Mouse (Mus musculus): ENCODE data around the gene Arvcf. TPM values are rescaled to one million over a fixed set of nuclear protein-coding genes. Genes with fewer than 3 reads are reported as not detected.

The Arvcf gene
- total and polyA plus RNA-seq, 2 experiments = 14.1 to 18.4 TPM

DNA sequence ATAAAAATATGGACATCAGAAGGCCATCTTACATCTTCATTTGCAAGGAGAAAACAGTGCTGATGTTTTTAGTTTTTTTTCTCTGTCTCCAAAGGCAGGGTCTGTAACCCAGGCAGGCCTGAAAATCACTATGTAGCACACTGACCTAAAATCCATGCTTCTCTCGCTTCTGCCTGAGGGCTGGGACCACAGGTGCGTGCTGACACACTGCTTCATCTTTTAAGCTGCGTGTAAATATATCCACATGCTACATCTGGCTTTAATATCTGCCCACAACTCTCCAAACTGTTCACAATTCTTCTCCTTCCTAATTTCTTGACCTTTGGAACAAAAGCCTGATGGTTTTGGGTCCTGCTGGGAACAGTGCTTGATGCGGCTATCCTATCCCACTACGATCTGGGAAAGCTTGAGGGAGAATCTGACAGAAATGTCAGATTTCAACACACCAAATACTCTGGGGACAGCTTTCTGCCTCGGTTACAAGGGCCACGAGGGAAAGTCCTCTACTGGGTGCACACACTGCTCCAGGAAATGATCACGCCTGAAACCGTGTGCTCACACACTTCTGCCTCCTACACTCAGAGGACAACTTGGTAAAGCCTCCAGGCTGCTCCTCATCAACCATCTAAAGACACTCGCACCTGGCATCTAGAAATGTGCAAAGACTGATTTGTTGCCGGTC, 76.5 kb downstream of the Arvcf start:
- Histone ChIP-seq H3K27ac (replicated peaks; ENCODE audit: insufficient read depth, low read depth, low read length) (peak overlapping the region; percentile 96), H3K9ac (ENCODE audit: low read depth, low read length) (peak overlapping the region; percentile 89), H3K4me1 (ENCODE audit: control insufficient read depth, insufficient read depth, low read length) (peaks cover 38% of the 10 kb centered on the region), H3K36me3 (ENCODE audit: control insufficient read depth, insufficient read depth, low read length) (peaks cover 20% of the 10 kb centered on the region), H3K4me3 (ENCODE audit: insufficient read depth, low read depth, low read length) (peak overlapping the region; percentile 53), H3K79me2 (ENCODE audit: control insufficient read depth, insufficient read depth, low read length) (peaks cover 25% of the 10 kb centered on the region; the same call in 1 of the 2 replicates), H3K27me3 (ENCODE audit: control insufficient read depth, insufficient read depth, low read length) (no peaks in the 10 kb centered on the region)
- 16% methylated on average over 11 of the region's 11 CpGs for WGBS
- no peak for TF ChIP-seq CTCF (IDR thresholded peaks at IDR 0.05; ENCODE audit: low read depth, low read length)
- no peak for TF ChIP-seq POLR2A (IDR thresholded peaks at IDR 0.05; ENCODE audit: extremely low read depth, insufficient read depth, low read length)
- peak; percentile 74 for DNase-seq (ENCODE audit: extremely low read depth, low read depth, low spot score)

- DNase-seq (ENCODE audit: extremely low read depth, low read depth, low spot score) = peak; percentile 46
- 2% methylated on average over 10 of the region's 10 CpGs for WGBS
- Histone ChIP-seq H3K4me1 (ENCODE audit: control insufficient read depth, insufficient read depth, low read length) (peaks cover 41% of the 10 kb centered on the region), H3K79me2 (ENCODE audit: control insufficient read depth, insufficient read depth, low read length) (peaks cover 25% of the 10 kb centered on the region; the same call in 1 of the 2 replicates), H3K4me3 (ENCODE audit: insufficient read depth, low read depth, low read length) (peak overlapping the region; percentile 75), H3K27me3 (ENCODE audit: control insufficient read depth, insufficient read depth, low read length) (no peaks in the 10 kb centered on the region), H3K36me3 (ENCODE audit: control insufficient read depth, insufficient read depth, low read length) (peaks cover 20% of the 10 kb centered on the region), H3K9ac (ENCODE audit: low read depth, low read length) (peak overlapping the region; percentile 97), H3K27ac (replicated peaks; ENCODE audit: insufficient read depth, low read depth, low read length) (peak overlapping the region; percentile 96)
- no peak for TF ChIP-seq CTCF (IDR thresholded peaks at IDR 0.05; ENCODE audit: low read depth, low read length)
- no peak for TF ChIP-seq POLR2A (IDR thresholded peaks at IDR 0.05; ENCODE audit: extremely low read depth, insufficient read depth, low read length)
These were observed 77.7 kb downstream of the Arvcf start for GRCm38 (mm10) chr16:18425475-18426214.

- H3K4me3 ChIP-seq (ENCODE audit: insufficient read depth, low read depth, low read length) = peak within 1 kb of the TSS; percentile 75
- TF ChIP-seq CTCF (IDR thresholded peaks at IDR 0.05; ENCODE audit: low read depth, low read length) (peak; percentile 71), POLR2A (IDR thresholded peaks at IDR 0.05; ENCODE audit: extremely low read depth, insufficient read depth, low read length) (peak; percentile 74)
- H3K27me3 ChIP-seq (ENCODE audit: control insufficient read depth, insufficient read depth, low read length) = no peaks in the 10 kb centered on the region
- peak; percentile 73 for DNase-seq (ENCODE audit: extremely low read depth, low read depth, low spot score)
- peaks cover 20% of the 10 kb centered on the region for H3K36me3 ChIP-seq (ENCODE audit: control insufficient read depth, insufficient read depth, low read length)
- H3K79me2 ChIP-seq (ENCODE audit: control insufficient read depth, insufficient read depth, low read length) = peaks cover 25% of the 10 kb centered on the region; the same call in 1 of the 2 replicates
- WGBS = under 1% methylated on average over 50 of the region's 52 CpGs
- H3K9ac ChIP-seq (ENCODE audit: low read depth, low read length) = peak within 1 kb of the TSS; percentile 97
- peaks cover 38% of the 10 kb centered on the region for H3K4me1 ChIP-seq (ENCODE audit: control insufficient read depth, insufficient read depth, low read length)
- H3K27ac ChIP-seq (replicated peaks; ENCODE audit: insufficient read depth, low read depth, low read length) = peak within 1 kb of the TSS; percentile 96
These were observed 78.3 kb downstream of the Arvcf start, which contains the start of gene Txnrd2 for GRCm38 (mm10) chr16:18426215-18426791. Gene Txnrd2 (plus strand): TSS chr16:18426384.

DNA sequence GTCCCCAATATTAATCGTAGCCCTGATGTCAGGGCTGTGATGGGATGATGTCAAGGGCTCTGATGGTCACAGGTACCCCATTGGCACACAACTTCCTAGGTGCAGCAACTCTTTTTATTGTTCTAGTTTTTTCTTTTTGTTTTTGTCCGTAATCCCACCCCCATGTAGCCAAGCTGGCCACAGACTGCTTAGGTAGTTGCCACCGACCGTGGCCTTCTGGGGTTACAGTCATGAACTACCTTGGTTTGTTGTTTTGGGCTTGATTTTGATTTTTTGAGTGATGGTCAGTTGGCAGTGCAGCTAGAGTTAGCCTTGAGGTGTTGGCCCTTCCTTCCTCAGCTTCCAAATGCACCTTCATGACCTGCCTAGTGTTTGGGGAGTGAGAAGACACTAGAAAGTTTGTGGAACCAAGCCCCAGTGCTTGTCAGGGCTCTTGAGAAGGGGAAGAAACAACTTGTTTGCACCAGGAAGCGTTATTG, 78.9 kb downstream of the Arvcf start, which contains the start of gene Comt:
Gene Comt, minus strand, starts transcription at position 51 of the 479 bp plus-strand sequence.
- Histone ChIP-seq H3K4me3 (ENCODE audit: insufficient read depth, low read depth, low read length) (peak within 1 kb of the TSS; percentile 75), H3K36me3 (ENCODE audit: control insufficient read depth, insufficient read depth, low read length) (peaks cover 15% of the 10 kb centered on the region), H3K27ac (replicated peaks; ENCODE audit: insufficient read depth, low read depth, low read length) (peak within 1 kb of the TSS; percentile 96), H3K9ac (ENCODE audit: low read depth, low read length) (peak within 1 kb of the TSS; percentile 97), H3K79me2 (ENCODE audit: control insufficient read depth, insufficient read depth, low read length) (peaks cover 23% of the 10 kb centered on the region; the same call in 1 of the 2 replicates), H3K4me1 (ENCODE audit: control insufficient read depth, insufficient read depth, low read length) (peaks cover 34% of the 10 kb centered on the region), H3K27me3 (ENCODE audit: control insufficient read depth, insufficient read depth, low read length) (no peaks in the 10 kb centered on the region)
- TF ChIP-seq CTCF (IDR thresholded peaks at IDR 0.05; ENCODE audit: low read depth, low read length) (no peak), POLR2A (IDR thresholded peaks at IDR 0.05; ENCODE audit: extremely low read depth, insufficient read depth, low read length) (no peak)
- DNase-seq (ENCODE audit: extremely low read depth, low read depth, low spot score) = no peak
- WGBS = 31% methylated on average over 5 of the region's 5 CpGs

GRCm38 (mm10) chr16:18428011-18428515, 80.1 kb downstream of the Arvcf start:
- H3K27me3 ChIP-seq (ENCODE audit: control insufficient read depth, insufficient read depth, low read length) = no peaks in the 10 kb centered on the region
- DNase-seq (ENCODE audit: extremely low read depth, low read depth, low spot score) = peak; percentile 90
- TF ChIP-seq CTCF (IDR thresholded peaks at IDR 0.05; ENCODE audit: low read depth, low read length) (no peak), POLR2A (IDR thresholded peaks at IDR 0.05; ENCODE audit: extremely low read depth, insufficient read depth, low read length) (no peak)
- H3K4me1 ChIP-seq (ENCODE audit: control insufficient read depth, insufficient read depth, low read length) = peaks cover 31% of the 10 kb centered on the region
- no peak overlapping the region for H3K4me3 ChIP-seq (ENCODE audit: insufficient read depth, low read depth, low read length)
- H3K79me2 ChIP-seq (ENCODE audit: control insufficient read depth, insufficient read depth, low read length) = peaks cover 22% of the 10 kb centered on the region; the same call in 1 of the 2 replicates
- peaks cover 8% of the 10 kb centered on the region for H3K36me3 ChIP-seq (ENCODE audit: control insufficient read depth, insufficient read depth, low read length)
- H3K27ac ChIP-seq (replicated peaks; ENCODE audit: insufficient read depth, low read depth, low read length) = peak overlapping the region; percentile 96
- WGBS = 20% methylated on average over 5 of the region's 5 CpGs
- peak overlapping the region; percentile 29 for H3K9ac ChIP-seq (ENCODE audit: low read depth, low read length)
